26 mouse cellular contexts compared by ENCODE assay signal in genomic region chr4:120993025-120993424, GRCm38 (mm10). TPM values are rescaled to one million over a fixed set of nuclear protein-coding genes. Genes with fewer than 3 reads are reported as not detected.
A peak's percentile ranks its signal among the peaks of the same experiment; 100 is the strongest.
DNase-seq lines count a peak whose midpoint lies in the region; ATAC-seq and TF ChIP-seq lines count a peak whose summit lies in the region.
"Had no signal": no experiment of that assay in that cellular context is flagged by ENCODE, and none has a peak within 500 bp of the region (broad histone marks: within the 10 kb centered on the region; RNA-seq: fewer than 3 reads in every experiment).

No protein-coding gene starts in this region.

- no peak overlapping the region for H3K4me3 ChIP-seq in liver, adult 2 months (ENCODE audit: insufficient read depth, low read depth, low read length)
- no peak overlapping the region for H3K4me3 ChIP-seq in liver, embryonic 12.5 days
- no peak overlapping the region for H3K4me3 ChIP-seq in CH12.LX (replicated peaks in 1 of 3; ENCODE audit: low read depth in 2 of 3, low read length in 2 of 3, poor library complexity in 1 of 3)
- H3K4me3 ChIP-seq in intestine, postnatal 0 days (ENCODE audit: low read depth, low read length): no peak overlapping the region
- H3K4me3 ChIP-seq: forebrain, embryonic 13.5 days; heart, embryonic 15.5 days; limb, embryonic 12.5 days; liver, embryonic 15.5 days; midbrain, embryonic 13.5 days; neural tube, embryonic 13.5 days had no signal

- dilution Hi-C loops in CH12.LX (cut with MboI; ENCODE audit: extremely low pct_ligation_motif_present, extremely low pct_unique_long_range_greater_than_20kb, low sequenced_read_pairs): no loop called here

- H3K79me2 ChIP-seq in liver, adult 2 months (ENCODE audit: control insufficient read depth, insufficient read depth, low read length): peaks cover 33% of the 10 kb centered on the region; the same call in 1 of the 2 replicates
- H3K79me2 ChIP-seq in CH12.LX (replicated peaks; ENCODE audit: control insufficient read depth, extremely low read depth, insufficient read depth, poor library complexity, severe bottlenecking): peaks cover 63% of the 10 kb centered on the region

- H3K27ac ChIP-seq in liver, adult 2 months (replicated peaks; ENCODE audit: insufficient read depth, low read depth, low read length): no peak overlapping the region
- H3K27ac ChIP-seq in liver, embryonic 12.5 days: no peak overlapping the region
- no peak overlapping the region for H3K27ac ChIP-seq in CH12.LX (ENCODE audit: insufficient read depth, low read depth)
- no peak overlapping the region for H3K27ac ChIP-seq in intestine, postnatal 0 days (ENCODE audit: low read depth, low read length)
- H3K27ac ChIP-seq: forebrain, embryonic 13.5 days; heart, embryonic 15.5 days; kidney, postnatal 0 days; limb, embryonic 12.5 days; liver, embryonic 15.5 days; midbrain, embryonic 13.5 days; neural tube, embryonic 13.5 days had no signal

- in situ Hi-C loops in CH12.LX (cut with MboI; ENCODE audit: low pct_ligation_motif_present, low pct_unique_long_range_greater_than_20kb, low sequenced_read_pairs): no loop called here

- H3K9me3 ChIP-seq in liver, embryonic 12.5 days (replicated peaks): peaks cover 9% of the 10 kb centered on the region; the same call in 1 of the 2 replicates
- H3K9me3 ChIP-seq in CH12.LX (replicated peaks; ENCODE audit: low read length): peaks cover 10% of the 10 kb centered on the region
- H3K9me3 ChIP-seq in intestine, postnatal 0 days (ENCODE audit: control insufficient read depth): no peaks in the 10 kb centered on the region
- H3K9me3 ChIP-seq: heart, embryonic 15.5 days; liver, embryonic 15.5 days; midbrain, embryonic 13.5 days; neural tube, embryonic 13.5 days had no signal

- H3K4me1 ChIP-seq in liver, adult 2 months (ENCODE audit: control insufficient read depth, insufficient read depth, low read length): peaks cover 22% of the 10 kb centered on the region
- H3K4me1 ChIP-seq in liver, embryonic 12.5 days: peaks cover 37% of the 10 kb centered on the region
- peaks cover 4 to 61% of the 10 kb centered on the region in 2 experiments; a peak in 2 of 4 replicates for H3K4me1 ChIP-seq in CH12.LX (ENCODE audit: control insufficient read depth in 1 of 2, insufficient read depth in 2 of 2)
- no peaks in the 10 kb centered on the region for H3K4me1 ChIP-seq in intestine, postnatal 0 days (replicated peaks; ENCODE audit: control insufficient read depth, insufficient read depth, low read length)
- H3K4me1 ChIP-seq: forebrain, embryonic 13.5 days; limb, embryonic 12.5 days; neural tube, embryonic 13.5 days had no signal

- no peak for TF ChIP-seq EP300 in CH12.LX (IDR thresholded peaks at IDR 0.05; ENCODE audit: low read length)

- H3K4me2 ChIP-seq in liver, embryonic 12.5 days: no peak overlapping the region
- H3K4me2 ChIP-seq in CH12.LX (ENCODE audit: insufficient read depth, low read depth, poor library complexity, severe bottlenecking): peak overlapping the region; percentile 15; the same call in 1 of the 2 replicates
- H3K4me2 ChIP-seq in intestine, postnatal 0 days (replicated peaks; ENCODE audit: low read depth): no peak overlapping the region
- H3K4me2 ChIP-seq: forebrain, embryonic 13.5 days; heart, embryonic 15.5 days; limb, embryonic 12.5 days; liver, embryonic 15.5 days; midbrain, embryonic 13.5 days; neural tube, embryonic 13.5 days had no signal

- no peak for TF ChIP-seq POLR2A in liver, adult 2 months (IDR thresholded peaks at IDR 0.05; ENCODE audit: extremely low read depth, insufficient read depth, low read length)
- no peak for TF ChIP-seq POLR2A in CH12.LX (IDR thresholded peaks at IDR 0.05; ENCODE audit: low read depth, low read length)

- no peak for ATAC-seq in liver, embryonic 12.5 days
- ATAC-seq in granulocyte monocyte progenitor cell, adult 5-6 weeks (replicated peaks; ENCODE audit: poor library complexity, severe bottlenecking): peak; percentile 99
- ATAC-seq in intestine, postnatal 0 days: no peak
- ATAC-seq: activated CD4-positive, CD25-positive, alpha-beta regulatory T cell, adult 4 months; forebrain, embryonic 13.5 days; hindbrain, embryonic 16.5 days; intestine, embryonic 16.5 days; midbrain, embryonic 13.5 days had no signal

- H3K27me3 ChIP-seq in liver, adult 2 months (ENCODE audit: control insufficient read depth, insufficient read depth, low read length): no peaks in the 10 kb centered on the region
- no peaks in the 10 kb centered on the region for H3K27me3 ChIP-seq in liver, embryonic 12.5 days (replicated peaks)
- H3K27me3 ChIP-seq in CH12.LX (replicated peaks): no peaks in the 10 kb centered on the region
- H3K27me3 ChIP-seq in intestine, postnatal 0 days (replicated peaks; ENCODE audit: control insufficient read depth, insufficient read depth, low read length): no peaks in the 10 kb centered on the region
- H3K27me3 ChIP-seq: forebrain, embryonic 13.5 days; heart, embryonic 15.5 days; limb, embryonic 12.5 days; liver, embryonic 15.5 days; neural tube, embryonic 13.5 days had no signal

- H3K9ac ChIP-seq in liver, adult 2 months (ENCODE audit: low read depth, low read length): no peak overlapping the region
- no peak overlapping the region for H3K9ac ChIP-seq in liver, embryonic 12.5 days
- H3K9ac ChIP-seq in CH12.LX (ENCODE audit: insufficient read depth, low read depth): no peak overlapping the region; the same call in 1 of the 2 replicates
- no peak overlapping the region for H3K9ac ChIP-seq in intestine, postnatal 0 days (ENCODE audit: low read depth, low read length)
- H3K9ac ChIP-seq: forebrain, embryonic 13.5 days; heart, embryonic 15.5 days; limb, embryonic 12.5 days; liver, embryonic 15.5 days; midbrain, embryonic 13.5 days; neural tube, embryonic 13.5 days had no signal

- H3K36me3 ChIP-seq in liver, adult 2 months (ENCODE audit: control insufficient read depth, insufficient read depth, low read length): no peaks in the 10 kb centered on the region
- peaks cover 28% of the 10 kb centered on the region for H3K36me3 ChIP-seq in liver, embryonic 12.5 days
- H3K36me3 ChIP-seq in CH12.LX (replicated peaks in 1 of 2; ENCODE audit: control insufficient read depth in 1 of 2, insufficient read depth in 1 of 2, low read length in 1 of 2): peaks cover 4 to 47% of the 10 kb centered on the region in 2 experiments
- no peaks in the 10 kb centered on the region for H3K36me3 ChIP-seq in intestine, postnatal 0 days (ENCODE audit: control insufficient read depth, insufficient read depth)
- H3K36me3 ChIP-seq: heart, embryonic 15.5 days; limb, embryonic 12.5 days; midbrain, embryonic 13.5 days; neural tube, embryonic 13.5 days had no signal

- no peak for TF ChIP-seq CTCF in liver, adult 2 months (IDR thresholded peaks at IDR 0.05; ENCODE audit: low read depth, low read length)
- no peak for TF ChIP-seq CTCF in CH12.LX (conservative IDR thresholded peaks at IDR 0.05 in 1 of 2, IDR thresholded peaks at IDR 0.05 in 1 of 2; ENCODE audit: low read depth in 2 of 2, low read length in 2 of 2)
- TF ChIP-seq CTCF in intestine, postnatal 0 days (IDR thresholded peaks at IDR 0.05; ENCODE audit: low read depth): no peak

- WGBS in liver, adult 2 months: 75% methylated on average over 1 of the region's 1 CpGs
- WGBS in liver, embryonic 12.5 days (ENCODE audit: insufficient replicate concordance): 73% methylated on average over 1 of the region's 1 CpGs
- 74% methylated on average over 1 of the region's 1 CpGs for WGBS in intestine, postnatal 0 days

- TF ChIP-seq RAD21 in CH12.LX (IDR thresholded peaks at IDR 0.05; ENCODE audit: low read depth, low read length): no peak

- DNase-seq in liver, adult 2 months (ENCODE audit: extremely low read depth, low read depth, low spot score): peak; percentile 92
- DNase-seq in A20 (ENCODE audit: low read depth, low spot score) (peak; percentile 47), CH12.LX (ENCODE audit: extremely low read depth) (no peak)
- no peak for DNase-seq in right cerebral cortex, postnatal 36 days (ENCODE audit: low spot score in 2 of 2)
- DNase-seq in urinary bladder, postnatal 36 days (ENCODE audit: low spot score in 2 of 2): no peak
- DNase-seq: adrenal gland, postnatal 14 days; cerebellum, adult 11-12 months; cerebellum, postnatal 36 days; gastrocnemius, postnatal 14 days; right cerebral cortex, postnatal 25 days; thymus, postnatal 25 days had no signal

TF ChIP-seq in CH12.LX, 34 proteins besides CTCF, POLR2A, EP300 and RAD21 (continues in another document):
- no peak for TF ChIP-seq E2F4 (IDR thresholded peaks at IDR 0.05; ENCODE audit: insufficient replicate concordance, low read depth, low read length)

RNA-seq across cellular contexts. Expression of gene Smap2, which starts 24.0 kb away (rescaled TPM):
- total RNA-seq in liver, adult 2 months (2014; rRNA removed): 13.7 and 16.9 TPM in 2 replicates
- polyA plus RNA-seq in liver, adult 2 months (2012; rRNA removed): 19.2 and 20.8 TPM in 2 replicates
- polyA plus RNA-seq in liver, embryonic 12.5 days (2016; fragmentation: Nextera tagmentation; extraction: Ambion mirVana): 45.5 and 46.9 TPM in 2 replicates
- total RNA-seq in CH12.LX (2012; rRNA removed): 27.4 and 29.1 TPM in 2 replicates
- total RNA-seq in CH12.LX (2014; rRNA removed): 20.0 and 20.1 TPM in 2 replicates
- polyA plus RNA-seq in CH12.LX (2012; ENCODE audit: insufficient read length, low read depth): 110 and 111 TPM in 2 replicates
- 44.9 and 53.4 TPM in 2 replicates for total RNA-seq in granulocyte monocyte progenitor cell, adult 5-6 weeks (2014; fragmentation: Nextera tagmentation)
- 16.4 and 18.2 TPM in 2 replicates for total RNA-seq in granulocyte monocyte progenitor cell, adult 5-6 weeks (2017)
- 23.2 and 26.0 TPM in 2 replicates for polyA plus RNA-seq in intestine, postnatal 0 days (2015; fragmentation: Nextera tagmentation; extraction: Ambion mirVana)

RNA-seq across cellular contexts. Expression of gene Zfp69, which starts 41.5 kb away (rescaled TPM):
- total RNA-seq in liver, adult 2 months (2014; rRNA removed): 1.3 and 3.5 TPM in 2 replicates
- polyA plus RNA-seq in liver, adult 2 months (2012; rRNA removed): 0.87 and 1.00 TPM in 2 replicates
- polyA plus RNA-seq in liver, embryonic 12.5 days (2016; fragmentation: Nextera tagmentation; extraction: Ambion mirVana): 3.1 and 3.5 TPM in 2 replicates
- total RNA-seq in CH12.LX (2012; rRNA removed) (0.71 and 0.89 TPM in 2 replicates), CH12.LX (2014; rRNA removed) (0.46 and 0.72 TPM in 2 replicates)
- polyA plus RNA-seq in CH12.LX (2012; ENCODE audit: insufficient read length, low read depth): 1.3 and 2.2 TPM in 2 replicates
- total RNA-seq in granulocyte monocyte progenitor cell, adult 5-6 weeks (2014; fragmentation: Nextera tagmentation): 0.66 and 1.1 TPM in 2 replicates
- 0.43 and 0.77 TPM in 2 replicates for total RNA-seq in granulocyte monocyte progenitor cell, adult 5-6 weeks (2017)
- 2.2 and 2.6 TPM in 2 replicates for polyA plus RNA-seq in intestine, postnatal 0 days (2015; fragmentation: Nextera tagmentation; extraction: Ambion mirVana)

RNA-seq across cellular contexts. Expression of gene Col9a2, which starts 46.2 kb away (rescaled TPM):
- not detected in 2 replicates for total RNA-seq in liver, adult 2 months (2014; rRNA removed)
- polyA plus RNA-seq in liver, adult 2 months (2012; rRNA removed): not detected in 2 replicates
- 2.7 and 3.7 TPM in 2 replicates for polyA plus RNA-seq in liver, embryonic 12.5 days (2016; fragmentation: Nextera tagmentation; extraction: Ambion mirVana)
- total RNA-seq in CH12.LX (2012; rRNA removed) (not detected in 2 replicates), CH12.LX (2014; rRNA removed) (not detected in 2 replicates)
- polyA plus RNA-seq in CH12.LX (2012; ENCODE audit: insufficient read length, low read depth): not detected in 2 replicates
- not detected in 2 replicates for total RNA-seq in granulocyte monocyte progenitor cell, adult 5-6 weeks (2014; fragmentation: Nextera tagmentation)
- not detected in 2 replicates for total RNA-seq in granulocyte monocyte progenitor cell, adult 5-6 weeks (2017)
- 3.9 TPM in 2 replicates for polyA plus RNA-seq in intestine, postnatal 0 days (2015; fragmentation: Nextera tagmentation; extraction: Ambion mirVana)
- total RNA-seq: heart, adult 8-10 months; hematopoietic stem cell, adult 5-6 weeks had no signal
- polyA plus RNA-seq: activated CD4-positive, CD25-positive, alpha-beta regulatory T cell, adult 4 months had no signal

Comparison
In these comparisons a context has a peak if more than half of its experiments do, and no peak if none do; other contexts are left out.
1. DNase-seq: peak in liver, adult 2 months (single experiment) and A20 (single experiment); none in CH12.LX (single experiment), right cerebral cortex, postnatal 36 days (0 of 2) and urinary bladder, postnatal 36 days (0 of 2).